Mouse (Mus musculus) kidney, adult 8-10 months (tissue): ENCODE data around the gene Gata2.
A peak's percentile ranks its signal among the peaks of the same experiment; 100 is the strongest.

Source experiments
- DNase-seq, 2 experiments: peaks; one replicate each; pipeline ENCODE4 v3.0.0; 2022

Gene Gata2

DNA sequence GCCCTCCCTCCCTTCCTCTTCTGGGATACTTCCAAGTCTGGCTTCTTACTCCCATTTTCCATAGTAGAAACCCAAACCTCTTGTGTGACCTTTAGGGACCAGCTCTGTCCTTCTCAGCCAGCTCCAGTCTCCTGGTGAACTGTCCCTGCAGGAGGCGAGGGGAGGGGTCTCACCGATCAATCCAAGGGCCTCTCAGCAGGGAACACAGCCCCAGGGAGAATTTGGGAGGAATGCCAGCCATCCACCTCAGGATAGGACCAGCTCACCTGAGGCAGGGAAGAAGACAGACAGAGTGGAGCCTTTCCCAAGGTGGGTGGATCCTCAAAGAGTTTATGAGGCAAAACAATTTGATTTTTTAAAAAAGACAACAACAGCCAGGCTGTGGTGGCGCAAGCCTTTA is 16.5 kb downstream of the Gata2 start:
- DNase-seq = no peak

DNA sequence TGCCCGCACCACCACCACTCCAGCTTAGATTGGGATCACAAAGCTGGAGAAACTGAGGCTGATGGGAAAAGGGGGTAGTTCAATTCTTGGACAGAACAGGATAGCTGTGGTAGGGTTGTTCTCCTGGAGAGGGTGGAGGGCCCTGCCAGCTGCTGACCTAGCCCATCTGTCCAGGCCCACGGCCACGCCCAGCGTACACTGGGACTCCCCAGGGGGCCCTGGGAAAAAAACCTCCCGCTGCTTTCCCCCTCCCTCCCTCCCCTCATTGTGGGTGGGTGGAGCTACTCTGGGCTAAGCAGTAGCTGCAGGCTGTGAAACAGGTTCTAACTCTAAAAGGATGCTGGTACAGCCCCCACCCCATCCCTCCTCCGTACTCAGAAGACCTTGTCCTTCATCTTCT is 22.1 kb downstream of the Gata2 start:
- DNase-seq = no peak

DNA sequence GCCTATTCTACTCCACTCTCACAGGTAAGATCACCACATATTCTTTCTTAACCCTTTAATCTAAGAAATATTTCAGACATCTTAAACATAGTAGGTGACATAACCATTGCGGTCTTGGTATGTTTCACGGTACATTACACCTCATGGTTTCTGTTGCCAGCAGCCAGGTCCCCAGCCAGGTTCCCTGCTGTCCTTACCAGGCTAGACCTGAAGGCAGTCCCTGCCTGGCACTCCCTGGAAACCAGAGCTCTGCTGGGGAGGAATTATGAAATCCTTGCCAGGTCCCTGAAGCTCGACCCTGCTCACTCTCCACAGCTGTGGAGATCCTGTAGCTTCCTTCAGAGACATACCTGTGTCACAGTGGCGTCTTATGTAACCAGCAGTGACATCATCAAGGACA is 22.5 kb downstream of the Gata2 start:
- DNase-seq = no peak

DNA sequence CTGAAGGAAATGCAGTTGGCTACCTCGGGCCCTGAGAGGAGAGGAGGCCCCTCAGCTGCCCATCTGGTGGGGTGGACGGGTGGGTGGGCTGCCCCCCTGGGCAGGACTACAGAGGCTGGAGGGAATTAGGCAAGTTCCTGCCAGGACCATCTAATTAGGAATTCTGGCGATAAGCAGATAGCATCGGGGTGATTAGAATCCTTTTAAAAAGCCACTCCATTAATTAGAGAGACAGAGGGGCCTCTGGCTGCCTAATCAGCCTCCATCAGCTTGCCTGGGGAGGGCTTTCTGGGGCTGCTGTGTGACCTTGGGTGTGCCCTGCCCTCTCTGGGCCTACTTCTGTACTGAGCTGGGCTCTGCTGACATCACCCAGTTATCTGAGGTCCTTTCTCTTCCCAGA is 25.4 kb downstream of the Gata2 start:
- DNase-seq = no peak

DNA sequence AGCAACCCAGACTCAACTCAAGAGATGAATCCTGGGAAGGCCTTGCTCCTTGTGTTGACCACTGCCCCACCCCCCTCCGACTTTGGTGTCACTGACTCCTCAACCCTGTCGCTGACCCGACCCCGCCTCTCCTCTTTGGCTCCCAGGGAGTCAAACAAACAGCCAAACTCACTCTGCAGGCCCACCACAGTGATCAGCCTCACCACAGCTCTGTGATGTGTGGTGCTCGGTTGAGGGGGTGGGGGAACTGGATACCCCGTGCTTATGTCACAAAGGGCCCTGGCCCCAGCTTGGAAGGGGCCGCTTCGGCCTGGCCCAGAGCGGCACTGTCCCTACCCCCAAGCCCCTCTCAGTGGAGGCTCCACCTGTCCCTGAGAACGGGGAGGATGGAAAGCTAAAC is 28.3 kb downstream of the Gata2 start, which contains the start of gene Dnajb8:
Dnajb8 (plus strand) TSS at position 301 of the 400 bp plus-strand sequence.
- DNase-seq = no peak

DNA sequence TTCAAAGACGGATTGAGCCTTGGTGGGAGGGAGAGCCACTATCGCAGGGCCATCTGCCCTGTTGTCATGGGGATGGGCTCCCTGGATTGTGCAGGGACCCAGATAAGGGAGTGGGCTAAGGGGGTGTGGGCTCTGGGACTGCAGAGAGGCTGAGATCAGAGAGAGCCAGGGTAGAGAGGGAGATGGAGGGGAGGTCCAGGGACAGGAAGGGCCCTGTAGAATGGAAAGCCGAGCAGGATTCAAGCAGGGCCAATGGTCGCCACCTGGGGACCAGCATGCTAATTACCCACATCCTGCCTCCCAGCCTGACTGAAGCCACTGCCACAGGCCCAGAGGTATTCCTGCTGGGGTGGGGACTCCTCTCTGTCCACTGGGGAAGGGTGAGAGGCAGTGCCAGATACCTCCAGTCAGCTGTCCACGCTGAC is 32.9 kb downstream of the Gata2 start:
- DNase-seq = no peak

DNA sequence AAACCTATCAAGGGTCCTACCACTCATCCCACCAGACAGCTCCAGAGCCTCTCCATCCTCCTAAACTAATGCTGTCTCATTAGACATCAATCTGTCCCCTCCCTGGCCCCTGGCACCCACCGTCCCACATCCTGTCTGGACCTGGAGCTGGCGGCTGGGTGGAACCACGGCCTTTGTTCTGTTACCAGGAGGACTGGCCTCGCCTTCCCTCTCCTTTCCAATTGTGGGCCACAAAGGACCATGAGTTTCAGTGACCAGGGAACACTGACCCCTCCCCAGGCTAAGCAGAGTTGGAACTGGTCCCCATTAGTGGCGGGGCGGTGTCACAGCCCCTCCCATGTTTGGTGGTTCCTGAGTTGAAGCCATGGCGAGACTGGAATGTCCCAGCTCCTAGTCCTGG is 33.8 kb downstream of the Gata2 start:
- DNase-seq = no peak

DNA sequence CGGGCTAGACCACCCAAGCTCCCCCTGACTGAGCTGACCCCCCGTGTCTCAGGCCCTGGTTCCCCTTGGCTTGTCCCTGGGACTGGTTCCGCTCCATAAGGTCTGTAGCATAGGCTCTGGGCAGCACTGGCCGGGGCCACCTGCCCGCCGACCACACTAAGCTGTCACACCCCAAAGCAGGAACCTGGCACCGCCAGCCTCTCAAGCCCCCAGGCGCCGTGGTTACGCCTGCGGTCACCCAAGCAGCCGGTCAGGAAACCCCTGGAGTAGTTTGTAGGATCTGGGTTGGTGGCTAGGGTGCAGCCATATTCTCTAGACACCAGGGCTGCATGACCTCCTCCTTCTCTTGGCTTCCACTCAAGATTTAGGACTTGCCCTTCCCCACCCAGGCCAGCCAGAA is 35.5 kb downstream of the Gata2 start:
- DNase-seq = no peak

DNA sequence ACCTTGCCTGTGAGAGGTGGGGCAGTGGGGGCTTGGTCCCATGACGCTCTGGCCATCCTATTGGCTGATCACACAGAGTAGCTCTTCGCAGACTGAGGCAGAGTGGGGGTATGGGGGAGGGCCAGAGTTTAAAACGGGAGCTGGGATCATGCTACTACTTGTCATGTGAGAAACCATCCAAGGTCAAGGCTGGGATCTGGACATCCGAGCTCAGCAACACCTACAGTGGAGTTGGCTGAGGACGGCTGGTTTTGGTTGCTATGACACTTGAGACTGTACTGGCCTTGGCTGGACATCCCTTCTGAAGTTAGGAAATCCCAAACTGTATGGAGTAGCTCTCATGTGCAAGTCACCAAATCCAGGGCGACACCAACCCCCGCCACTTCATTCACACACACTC is 38.1 kb downstream of the Gata2 start:
- no peak for DNase-seq

DNA sequence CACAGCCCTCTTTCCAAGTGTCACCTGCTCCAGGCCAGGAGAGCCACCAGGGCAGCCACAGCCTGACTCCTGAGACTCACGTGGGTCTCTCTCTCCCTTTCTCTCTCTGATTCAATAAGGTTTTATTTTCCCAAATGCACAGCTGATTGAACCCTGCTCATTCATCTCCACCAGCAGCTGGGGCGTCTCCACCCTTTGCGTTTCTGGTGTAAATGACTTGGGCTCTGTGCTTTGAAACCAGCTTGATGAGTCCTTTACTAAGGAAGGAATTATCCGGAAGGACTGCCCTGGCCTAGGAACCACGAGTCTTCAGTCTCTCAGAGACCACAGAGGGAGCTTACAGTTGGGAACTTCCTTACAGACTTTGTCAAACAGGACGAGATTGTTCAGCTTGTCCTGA is 38.5 kb downstream of the Gata2 start:
- DNase-seq = no peak

DNA sequence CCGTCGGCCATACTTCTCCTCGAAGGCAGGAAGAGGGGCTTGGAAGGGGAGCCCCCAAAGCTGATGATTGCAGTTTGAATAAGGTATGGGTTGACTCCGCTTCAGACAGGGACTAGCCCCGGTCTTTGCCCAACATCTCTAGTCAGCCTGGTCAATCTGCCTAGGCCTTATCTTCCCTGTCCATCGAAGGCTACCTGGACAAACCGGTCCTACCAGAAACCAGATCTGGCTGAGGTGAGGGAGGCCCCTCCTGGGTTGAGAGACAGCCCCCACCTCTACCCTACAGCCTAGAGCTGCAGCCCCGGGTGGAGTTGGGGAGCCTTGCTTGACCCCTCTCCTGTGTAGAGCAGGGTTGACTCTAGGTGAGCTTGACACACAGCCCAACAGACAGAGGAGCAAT is 40.3 kb downstream of the Gata2 start:
- DNase-seq = peak; percentile 40 to 50

DNA sequence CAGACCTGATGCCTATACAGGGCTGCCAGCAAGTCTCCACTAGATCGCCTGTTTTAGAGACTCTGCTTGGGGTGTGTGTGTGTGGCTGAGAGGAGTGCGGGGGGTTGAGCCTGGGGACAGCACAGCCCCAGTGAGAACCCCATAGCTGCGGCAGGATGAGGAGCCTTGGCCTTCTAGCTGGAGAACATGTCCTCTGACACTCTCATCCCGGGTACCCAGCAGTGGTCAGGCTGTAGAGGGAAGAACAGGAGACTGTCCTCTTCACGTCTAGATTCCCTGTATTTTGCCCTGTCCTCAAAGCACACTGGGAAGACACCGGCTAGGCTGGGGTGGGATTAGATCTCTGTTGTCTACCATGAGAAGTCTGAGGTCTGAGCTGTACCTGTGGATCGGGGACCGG is 41.8 kb downstream of the Gata2 start:
- DNase-seq = no peak

DNA sequence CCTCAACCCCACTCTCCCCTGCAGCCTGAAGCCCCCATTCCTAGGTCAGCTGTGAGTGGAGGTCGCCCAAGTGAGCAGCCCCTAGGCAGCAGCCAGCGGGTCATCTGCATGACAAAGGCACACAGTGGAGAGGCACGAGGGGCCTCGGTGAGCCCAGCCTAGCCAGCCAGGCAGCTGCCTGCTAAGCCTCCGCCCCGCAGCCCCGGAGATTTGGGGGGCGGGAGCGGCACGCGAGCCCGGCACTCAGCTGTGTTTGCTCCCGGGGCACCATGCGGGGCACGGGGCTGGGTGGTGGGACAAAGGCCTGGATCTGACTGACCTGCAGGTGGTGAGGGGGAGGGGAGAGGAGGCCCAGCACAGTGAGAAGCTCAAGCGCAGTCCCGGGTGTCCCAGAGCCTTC is 42.3 kb downstream of the Gata2 start:
- DNase-seq = no peak

DNA sequence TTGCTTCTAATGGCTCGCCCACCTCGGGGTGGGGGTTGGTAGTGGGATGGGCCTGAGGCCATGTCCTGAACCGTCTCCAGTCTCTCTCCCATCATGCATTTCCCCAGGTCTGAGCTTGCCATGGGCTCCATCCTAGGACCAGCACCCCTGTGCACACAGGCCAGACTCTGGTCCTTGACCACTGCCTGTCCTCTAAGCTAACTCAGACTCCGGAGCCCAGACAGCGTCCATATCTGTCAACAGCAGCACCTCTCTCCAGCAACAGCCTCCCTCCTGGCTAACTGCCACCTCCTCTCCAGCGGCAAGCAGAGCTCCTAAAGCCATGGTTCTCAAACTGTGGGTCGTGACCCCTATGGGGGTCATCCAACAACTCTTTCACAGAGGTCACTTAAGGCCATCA is 42.8 kb downstream of the Gata2 start:
- DNase-seq = no peak

DNA sequence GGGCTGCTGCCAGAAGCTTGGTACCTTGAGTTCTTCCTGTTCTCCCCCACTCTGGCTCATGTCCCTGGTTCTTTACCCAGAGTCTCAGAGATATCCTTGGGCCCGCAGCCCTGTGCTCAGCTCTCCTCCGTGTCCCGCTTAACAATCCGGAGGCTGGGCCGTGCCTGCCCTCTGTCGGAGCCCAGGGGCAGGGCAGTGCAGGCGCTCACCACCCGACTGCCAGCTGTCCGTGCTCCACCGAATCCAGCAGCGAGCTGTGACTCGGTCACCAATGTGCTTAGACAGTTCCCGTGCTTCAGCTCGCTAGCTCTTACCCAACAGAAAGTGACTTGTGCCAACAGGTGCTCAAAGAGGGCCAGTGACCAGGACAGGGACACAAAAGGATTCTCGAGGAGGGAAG is 48.9 kb downstream of the Gata2 start:
- peak; percentile 43 to 69 for DNase-seq

DNA sequence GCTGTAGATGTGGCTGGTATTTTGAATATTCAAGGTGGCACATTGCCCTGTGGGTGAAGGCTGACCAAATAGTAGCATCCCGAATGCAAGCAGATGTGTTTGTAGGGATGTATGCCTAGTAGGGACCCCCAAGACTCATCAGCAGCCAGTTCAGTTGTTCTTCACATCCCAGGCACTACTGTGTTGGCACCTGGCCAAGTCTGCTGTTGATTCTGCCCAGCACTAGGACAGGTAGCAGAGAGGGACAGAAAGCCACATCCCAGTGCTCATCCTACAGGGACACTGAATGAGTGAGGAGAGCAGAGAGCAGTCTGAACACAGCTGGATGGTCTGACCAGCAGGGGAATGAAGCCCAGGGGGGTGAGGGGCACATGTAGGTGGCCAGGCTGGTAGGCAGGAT is 55.5 kb downstream of the Gata2 start:
- DNase-seq = no peak

DNA sequence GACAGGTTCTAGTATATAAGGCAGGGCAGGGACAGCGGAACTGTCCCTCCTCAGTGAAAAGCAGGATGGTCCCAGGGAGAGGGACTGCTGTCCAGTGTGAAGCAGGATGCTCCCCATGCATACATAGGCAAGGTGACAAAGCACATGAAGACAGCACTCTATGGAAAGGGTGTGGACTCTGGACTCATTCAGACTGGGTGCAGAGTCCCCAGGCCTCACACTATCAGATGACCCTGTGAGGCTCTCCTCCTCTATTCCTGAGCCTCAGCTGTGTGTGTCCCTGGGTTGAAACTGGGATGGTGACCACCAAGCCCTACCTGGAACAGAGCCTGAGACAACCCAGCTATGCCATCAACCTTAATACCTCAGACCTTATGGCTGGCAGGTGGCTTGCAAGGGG is 57.7 kb downstream of the Gata2 start:
- DNase-seq = no peak

DNA sequence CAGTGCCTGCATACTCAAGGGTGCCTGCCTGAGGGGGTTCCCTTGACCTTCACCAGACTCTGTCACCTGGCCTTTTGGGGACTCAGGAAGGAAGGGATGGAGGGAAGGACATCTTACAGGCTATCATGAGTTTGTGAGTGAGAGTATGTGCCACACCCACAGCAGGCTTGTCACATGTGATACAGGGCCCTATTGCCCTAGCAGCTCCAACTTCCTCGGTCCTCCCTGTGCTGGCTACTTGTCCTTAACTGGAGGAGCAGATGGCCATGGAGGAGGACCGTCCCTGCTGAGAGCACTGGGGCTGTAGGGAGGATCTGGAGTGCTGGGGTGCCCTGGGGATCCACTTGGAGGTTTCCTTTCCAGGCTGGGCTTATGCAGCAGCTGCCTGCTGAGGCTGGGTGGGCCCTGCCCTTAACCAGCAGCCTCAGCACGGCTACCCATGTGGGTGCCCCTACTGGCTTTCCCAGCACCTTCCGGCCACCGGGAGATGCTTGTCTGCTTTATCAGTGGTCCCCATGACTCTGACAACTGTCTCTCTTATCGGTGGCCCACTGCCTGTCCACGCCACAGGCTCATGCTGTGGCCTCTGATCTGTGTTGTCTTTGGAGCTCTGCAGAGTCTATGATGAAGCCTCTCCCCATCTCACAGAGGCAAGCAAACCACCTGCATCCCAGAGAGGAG is 58.2 kb downstream of the Gata2 start:
- DNase-seq = no peak

DNA sequence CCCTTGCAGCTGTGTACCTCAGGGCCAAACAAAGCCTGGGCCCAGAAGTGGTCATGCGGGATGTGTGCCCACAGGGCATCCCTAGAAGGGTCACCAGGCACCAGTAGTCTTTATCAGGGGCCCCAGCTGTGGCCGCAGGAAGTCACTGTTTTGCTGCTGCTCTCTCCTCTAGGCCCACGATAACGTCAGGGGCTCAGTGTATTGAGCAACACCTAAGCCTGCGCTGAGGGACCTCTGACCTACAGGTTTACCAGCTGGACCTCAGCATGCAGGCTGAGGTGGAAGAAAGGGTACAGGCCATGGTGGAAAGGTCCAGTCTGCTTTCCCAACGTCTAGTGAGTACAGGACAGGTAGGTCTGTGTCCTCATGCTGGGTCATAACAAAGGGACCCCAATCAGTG is 60.4 kb downstream of the Gata2 start:
- no peak for DNase-seq

DNA sequence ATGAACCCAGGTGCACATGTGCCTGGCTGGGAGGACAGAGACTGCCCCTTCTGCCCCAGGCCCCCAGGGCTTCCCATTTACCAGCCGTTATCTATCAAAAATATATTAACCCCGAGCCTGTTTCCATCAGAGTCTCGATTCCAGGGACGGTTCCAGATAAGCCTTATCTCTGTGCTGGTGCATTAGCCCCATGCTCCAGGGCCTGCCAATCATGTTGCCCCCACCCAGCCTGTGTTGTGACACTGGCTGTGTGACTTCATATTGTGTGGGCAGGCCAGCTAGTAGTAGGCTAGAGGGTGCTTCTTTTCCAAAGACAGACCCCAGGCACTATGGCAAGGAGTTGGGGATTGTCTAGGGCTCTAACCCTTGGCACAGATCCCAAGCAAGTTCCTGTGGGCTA is 61.7 kb downstream of the Gata2 start:
- no peak for DNase-seq
